Mouse (Mus musculus) myocyte (in vitro differentiated cells): ENCODE results near the gene Grin2c.

ENCODE experiments used
- CEBPB ChIP-seq: IDR thresholded peaks from 2 replicates; pipeline ENCODE4 v1.6.1; 2011; ENCODE audit warnings: mild to moderate bottlenecking, moderate library complexity; ENCODE audit not compliant: poor library complexity, insufficient read depth, severe bottlenecking
- E2F4 ChIP-seq: IDR thresholded peaks from one replicate; pipeline ENCODE4 v1.6.1; 2011; ENCODE audit warnings: mild to moderate bottlenecking, control low read depth, moderate library complexity; ENCODE audit not compliant: insufficient read depth
- MAX ChIP-seq: IDR thresholded peaks from one replicate; pipeline ENCODE4 v1.6.1; 2011; ENCODE audit warnings: low read depth, mild to moderate bottlenecking, control low read depth
- MYOD1 ChIP-seq, 3 experiments: IDR thresholded peaks; one replicate each; pipeline ENCODE4 v1.6.1; 2011; ENCODE audit warnings: control low read depth in 2 of 3, low read depth in 2 of 3, mild to moderate bottlenecking in 2 of 3, moderate library complexity in 1 of 3; ENCODE audit not compliant: insufficient read length in 2 of 3, control insufficient read depth in 1 of 3
- MYOG ChIP-seq, 3 experiments: IDR thresholded peaks; one replicate each; pipeline ENCODE4 v1.6.1; 2011; ENCODE audit warnings: control low read depth in 2 of 3, low read depth in 2 of 3, mild to moderate bottlenecking in 2 of 3; ENCODE audit not compliant: insufficient read length in 2 of 3, control insufficient read depth in 1 of 3, insufficient read depth in 1 of 3
- POLR2A ChIP-seq: IDR thresholded peaks from one replicate; pipeline ENCODE4 v1.6.1; 2011; ENCODE audit warnings: low read depth, mild to moderate bottlenecking, control low read depth, moderate library complexity; ENCODE audit not compliant: insufficient read length
- POLR2AphosphoS2 ChIP-seq: IDR thresholded peaks from one replicate; pipeline ENCODE4 v1.6.1; 2011; ENCODE audit warnings: low read depth, control low read depth; ENCODE audit not compliant: insufficient read length
- SRF ChIP-seq: IDR thresholded peaks from one replicate; pipeline ENCODE4 v1.6.1; 2011; ENCODE audit warnings: low read depth; ENCODE audit not compliant: control insufficient read depth, insufficient read length
- TCF12 ChIP-seq: IDR thresholded peaks from one replicate; pipeline ENCODE4 v1.6.1; 2011; ENCODE audit warnings: mild to moderate bottlenecking, control low read depth; ENCODE audit not compliant: poor library complexity, insufficient read depth, severe bottlenecking
- TCF3 ChIP-seq: IDR thresholded peaks from one replicate; pipeline ENCODE4 v1.6.1; 2011; ENCODE audit warnings: low read depth, control low read depth; ENCODE audit not compliant: insufficient read length
- USF1 ChIP-seq: IDR thresholded peaks from one replicate; pipeline ENCODE4 v1.6.1; 2011; ENCODE audit warnings: low read depth, mild to moderate bottlenecking, control low read depth, moderate library complexity

GRCm38 (mm10) chr11:115231168-115231915, 35.7 kb downstream of the Grin2c start:
- no peak for TF ChIP-seq MYOG (IDR thresholded peaks at IDR 0.05; ENCODE audit: control insufficient read depth in 1 of 3, insufficient read depth in 1 of 3, insufficient read length in 2 of 3, low read depth in 2 of 3)
- TF ChIP-seq MAX: no peak
- TF ChIP-seq POLR2A: no peak
- TF ChIP-seq USF1: no peak
- TF ChIP-seq POLR2AphosphoS2: no peak
- TF ChIP-seq TCF12: no peak
- no peak for TF ChIP-seq E2F4
- no peak for TF ChIP-seq CEBPB
- no peak for TF ChIP-seq MYOD1 (IDR thresholded peaks at IDR 0.05; ENCODE audit: control insufficient read depth in 1 of 3, insufficient read length in 2 of 3, low read depth in 2 of 3)
- no peak for TF ChIP-seq TCF3
- no peak for TF ChIP-seq SRF
